Mouse (Mus musculus): ENCODE measurements around the gene Srcin1. TPM values are rescaled to one million over a fixed set of nuclear protein-coding genes. Genes with fewer than 3 reads are reported as not detected.
A peak's percentile ranks its signal among the peaks of the same experiment; 100 is the strongest.

Srcin1 gene
- total RNA-seq, 2 experiments from 2014 or later, result 0.59 to 0.72 TPM

GRCm38 (mm10) chr11:97536083-97536747 lies 39.8 kb downstream of the Srcin1 start:
- intact Hi-C loops (cut with DNase I), result no loop called here
- DNase-seq, result no peak

GRCm38 (mm10) chr11:97535660-97536059 lies 40.3 kb downstream of the Srcin1 start:
- intact Hi-C loops (cut with DNase I), result no loop called here
- no peak for DNase-seq

GRCm38 (mm10) chr11:97535308-97535630 lies 40.7 kb downstream of the Srcin1 start:
- intact Hi-C loops (cut with DNase I), result no loop called here

GRCm38 (mm10) chr11:97534442-97535307 lies 41.3 kb downstream of the Srcin1 start:
- DNase-seq, result no peak
- intact Hi-C loops (cut with DNase I), result no loop called here

More at GRCm38 (mm10) chr11:97535308-97535630, 40.7 kb downstream of the Srcin1 start:
- DNase-seq, result no peak

GRCm38 (mm10) chr11:97533653-97534052 lies 42.3 kb downstream of the Srcin1 start:
- DNase-seq, result no peak
- intact Hi-C loops (cut with DNase I), result no loop called here

- intact Hi-C loops (cut with DNase I), result loop anchor here (1.0 kb wide), 1 partner anchor 89 kb away; no protein-coding TSS in a partner anchor
- DNase-seq, result no peak
Measured at GRCm38 (mm10) chr11:97532950-97533582, 42.9 kb downstream of the Srcin1 start.

- intact Hi-C loops (cut with DNase I), result loop anchor here (1.0 kb wide), 1 partner anchor 90 kb away; no protein-coding TSS in a partner anchor
- DNase-seq, result no peak
Measured at GRCm38 (mm10) chr11:97532354-97532753, 43.6 kb downstream of the Srcin1 start.

- intact Hi-C loops (cut with DNase I), result loop anchor here (1.0 to 2.0 kb wide), 2 partner anchors 25 to 91 kb away; no protein-coding TSS in a partner anchor
- peak; percentile 73 to 85 for DNase-seq
Measured at GRCm38 (mm10) chr11:97531381-97532260, 44.4 kb downstream of the Srcin1 start.

- intact Hi-C loops (cut with DNase I), result loop anchor here (2.0 kb wide), 1 partner anchor 26 kb away; no protein-coding TSS in a partner anchor
- no peak for DNase-seq
Measured at GRCm38 (mm10) chr11:97530961-97531360, 45.0 kb downstream of the Srcin1 start.

GRCm38 (mm10) chr11:97530069-97530468 lies 45.9 kb downstream of the Srcin1 start:
- no peak for DNase-seq

GRCm38 (mm10) chr11:97528282-97528808 lies 47.6 kb downstream of the Srcin1 start:
- no peak for DNase-seq
- intact Hi-C loops (cut with DNase I), result no loop called here

More at GRCm38 (mm10) chr11:97530069-97530468, 45.9 kb downstream of the Srcin1 start:
- intact Hi-C loops (cut with DNase I), result loop anchor here (2.0 kb wide), 1 partner anchor 27 kb away; no protein-coding TSS in a partner anchor

- DNase-seq, result no peak
- intact Hi-C loops (cut with DNase I), result no loop called here
Measured at GRCm38 (mm10) chr11:97525313-97525712, 50.7 kb downstream of the Srcin1 start.

GRCm38 (mm10) chr11:97524306-97524705 lies 51.7 kb downstream of the Srcin1 start:
- no peak for DNase-seq
- intact Hi-C loops (cut with DNase I), result no loop called here

- no peak for DNase-seq
- intact Hi-C loops (cut with DNase I), result no loop called here
Measured at GRCm38 (mm10) chr11:97523827-97524261, 52.1 kb downstream of the Srcin1 start.

- intact Hi-C loops (cut with DNase I), result no loop called here
Measured at GRCm38 (mm10) chr11:97523107-97523506, 52.9 kb downstream of the Srcin1 start.

GRCm38 (mm10) chr11:97521741-97522474 lies 54.1 kb downstream of the Srcin1 start:
- DNase-seq, result no peak
- intact Hi-C loops (cut with DNase I), result no loop called here

More at GRCm38 (mm10) chr11:97523107-97523506, 52.9 kb downstream of the Srcin1 start:
- no peak for DNase-seq

GRCm38 (mm10) chr11:97520541-97520940 lies 55.4 kb downstream of the Srcin1 start:
- intact Hi-C loops (cut with DNase I), result no loop called here
- DNase-seq, result no peak

- intact Hi-C loops (cut with DNase I), result no loop called here
Measured at GRCm38 (mm10) chr11:97513066-97513465, 62.9 kb downstream of the Srcin1 start.

GRCm38 (mm10) chr11:97512511-97512910 lies 63.5 kb downstream of the Srcin1 start:
- peak in 1 of 2 experiments; percentile 3 for DNase-seq
- intact Hi-C loops (cut with DNase I), result no loop called here

More at GRCm38 (mm10) chr11:97513066-97513465, 62.9 kb downstream of the Srcin1 start:
- DNase-seq, result peak in 1 of 2 experiments; percentile 1

Measured in gastrocnemius, postnatal 36 days (tissue).